Mouse (Mus musculus): ENCODE data around the gene Tle4. TPM values are rescaled to one million over a fixed set of nuclear protein-coding genes. Genes with fewer than 3 reads are reported as not detected.

Tle4 gene
- polyA plus RNA-seq, 1 experiment from 2014 or later, result 10.6 TPM

DNA sequence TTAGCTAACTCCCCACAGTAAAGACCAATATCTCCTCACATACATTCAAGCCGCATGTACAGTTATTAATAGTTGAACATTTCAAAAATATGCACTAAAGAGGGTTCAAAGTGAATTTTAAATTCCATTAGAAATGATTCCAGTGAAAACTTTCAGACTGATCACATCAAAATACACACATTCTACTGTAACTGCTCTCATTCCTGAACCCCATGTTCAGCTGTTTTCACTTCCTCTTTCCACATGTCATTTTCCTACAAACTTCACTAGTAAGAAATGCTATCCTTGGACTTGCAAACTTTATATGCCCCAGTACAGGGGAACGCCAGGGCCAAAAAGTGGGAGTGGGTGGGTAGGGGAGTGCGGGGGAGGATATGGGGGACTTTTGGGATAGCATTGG is 12.6 kb downstream of the Tle4 start:
- Histone ChIP-seq H3K4me1 (peaks cover 18% of the 10 kb centered on the region), H3K27ac (no peak overlapping the region), H3K27me3 (ENCODE audit: insufficient read depth, poor library complexity, severe bottlenecking) (no peaks in the 10 kb centered on the region), H3K36me3 (peaks cover 8% of the 10 kb centered on the region; the same call in 1 of the 2 replicates), H3K9me3 (no peaks in the 10 kb centered on the region; the same call in 1 of the 2 replicates), H3K4me3 (no peak overlapping the region)
- WGBS, result 92% methylated on average over 3 of the region's 3 CpGs
- DNase-seq (ENCODE audit: low spot score), result no peak

DNA sequence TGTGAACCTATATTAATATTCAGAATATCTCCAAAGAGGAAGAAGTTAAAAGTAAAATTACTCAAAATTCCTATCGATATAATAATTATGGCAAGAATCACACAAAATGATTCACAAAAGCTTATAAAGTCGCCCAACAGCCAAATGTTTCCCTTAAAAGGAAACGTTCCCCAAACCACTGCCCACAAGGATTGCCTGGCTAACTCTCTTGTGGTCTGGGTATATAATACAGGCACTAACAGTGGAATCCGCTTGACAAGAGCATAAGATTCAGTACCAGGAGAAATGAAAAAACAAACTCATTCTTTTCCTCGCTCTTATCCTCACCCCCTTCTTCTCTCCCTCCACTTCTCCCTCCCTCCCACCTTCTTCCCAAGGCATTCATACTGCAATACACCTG is 19.2 kb downstream of the Tle4 start:
- 88% methylated on average over 5 of the region's 5 CpGs for WGBS
- H3K36me3 ChIP-seq, result peaks cover 5% of the 10 kb centered on the region; the same call in 1 of the 2 replicates
- no peak overlapping the region for H3K27ac ChIP-seq
- DNase-seq (ENCODE audit: low spot score), result no peak
- H3K4me1 ChIP-seq, result no peaks in the 10 kb centered on the region
- H3K27me3 ChIP-seq (ENCODE audit: insufficient read depth, poor library complexity, severe bottlenecking), result no peaks in the 10 kb centered on the region
- H3K9me3 ChIP-seq, result no peaks in the 10 kb centered on the region; the same call in 1 of the 2 replicates
- no peak overlapping the region for H3K4me3 ChIP-seq

DNA sequence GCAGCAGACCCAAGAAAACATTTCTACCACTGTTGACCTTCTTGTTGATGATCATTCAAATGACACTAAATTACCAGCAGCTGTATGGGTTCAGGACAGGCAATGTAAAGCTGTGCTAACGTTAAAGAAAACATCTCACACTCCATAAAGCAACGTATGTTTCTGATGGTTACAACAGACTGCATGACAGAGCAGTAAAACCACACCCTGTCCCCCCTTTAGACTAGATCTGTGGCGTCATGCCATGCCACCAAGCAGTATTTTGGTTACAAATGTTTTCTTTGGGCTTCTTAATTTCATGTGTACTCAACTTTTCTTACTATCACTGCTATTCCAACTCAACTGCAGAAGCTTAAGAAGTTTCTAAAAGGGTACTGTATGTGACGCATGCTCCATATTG is 19.8 kb downstream of the Tle4 start:
- Histone ChIP-seq H3K27me3 (ENCODE audit: insufficient read depth, poor library complexity, severe bottlenecking) (no peaks in the 10 kb centered on the region), H3K4me1 (no peaks in the 10 kb centered on the region), H3K4me3 (no peak overlapping the region), H3K36me3 (peaks cover 5% of the 10 kb centered on the region; the same call in 1 of the 2 replicates), H3K9me3 (no peaks in the 10 kb centered on the region; the same call in 1 of the 2 replicates), H3K27ac (no peak overlapping the region)
- DNase-seq (ENCODE audit: low spot score), result no peak
- WGBS, result 84% methylated on average over 4 of the region's 4 CpGs

DNA sequence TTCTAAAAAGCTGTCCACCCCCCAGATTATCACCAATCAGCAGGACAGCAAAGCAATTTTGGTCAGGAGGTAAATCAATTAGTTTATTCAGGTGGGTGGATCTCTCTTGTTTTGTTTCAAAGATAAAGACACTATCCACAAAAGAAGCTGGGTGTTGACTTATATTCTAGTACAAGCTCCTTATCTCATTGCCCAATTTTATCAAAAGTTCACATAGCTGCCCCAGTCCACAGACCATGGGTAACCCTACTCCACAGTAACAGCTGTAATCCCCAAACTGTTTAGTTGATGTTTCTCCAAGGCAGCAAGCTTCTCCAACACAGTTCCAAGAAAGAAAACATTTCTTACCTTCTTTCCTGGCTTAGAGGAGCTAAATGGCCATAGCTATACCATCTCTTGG is 21.5 kb downstream of the Tle4 start:
- H3K9me3 ChIP-seq, result no peaks in the 10 kb centered on the region; the same call in 1 of the 2 replicates
- peaks cover 5% of the 10 kb centered on the region; the same call in 1 of the 2 replicates for H3K36me3 ChIP-seq
- DNase-seq (ENCODE audit: low spot score), result no peak
- no peak overlapping the region for H3K27ac ChIP-seq
- H3K4me1 ChIP-seq, result no peaks in the 10 kb centered on the region
- no peaks in the 10 kb centered on the region for H3K27me3 ChIP-seq (ENCODE audit: insufficient read depth, poor library complexity, severe bottlenecking)
- no peak overlapping the region for H3K4me3 ChIP-seq

DNA sequence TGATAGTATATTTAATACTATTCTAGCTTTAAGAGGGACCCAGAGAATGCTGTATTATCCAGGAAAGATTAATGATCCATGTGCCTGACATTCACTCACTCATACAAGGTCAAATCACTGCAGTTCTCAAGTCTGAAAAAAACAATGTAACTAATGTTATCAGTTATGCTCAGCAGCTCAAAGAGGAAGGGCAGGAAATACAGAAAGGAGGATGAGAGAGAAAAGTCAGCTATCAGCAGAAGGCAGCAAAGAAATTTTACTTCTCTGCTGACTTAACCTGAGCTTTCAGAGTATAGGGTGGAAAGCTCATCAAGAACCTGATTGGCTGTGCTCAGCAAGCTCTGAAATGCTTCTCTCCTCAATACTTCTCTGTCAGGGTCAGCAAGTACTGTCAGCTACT is 29.0 kb downstream of the Tle4 start:
- no peak overlapping the region for H3K4me3 ChIP-seq
- H3K27ac ChIP-seq, result no peak overlapping the region
- no peak for DNase-seq (ENCODE audit: low spot score)
- H3K27me3 ChIP-seq (ENCODE audit: insufficient read depth, poor library complexity, severe bottlenecking), result no peaks in the 10 kb centered on the region
- no peaks in the 10 kb centered on the region for H3K36me3 ChIP-seq
- H3K9me3 ChIP-seq, result no peaks in the 10 kb centered on the region
- peaks cover 3% of the 10 kb centered on the region; the same call in 1 of the 2 replicates for H3K4me1 ChIP-seq

DNA sequence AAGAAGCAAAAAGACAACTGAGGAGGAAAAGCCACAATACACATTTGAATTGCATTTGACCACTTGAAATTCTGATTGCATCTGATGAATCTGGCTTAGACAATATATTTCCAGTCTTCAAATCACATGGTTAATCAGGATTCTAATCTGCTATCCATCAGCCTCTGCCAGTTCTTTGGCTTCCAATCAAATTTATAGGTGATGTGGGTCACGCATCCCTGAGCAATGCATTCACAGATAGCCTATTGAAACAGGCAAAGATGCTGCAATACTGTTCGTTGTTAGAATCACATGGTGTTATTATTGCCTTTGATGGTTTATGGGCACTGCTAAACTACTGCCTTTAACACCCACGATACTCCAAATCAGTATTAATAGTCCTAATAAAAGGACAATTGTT is 30.8 kb downstream of the Tle4 start:
- H3K27ac ChIP-seq, result no peak overlapping the region
- no peaks in the 10 kb centered on the region for H3K9me3 ChIP-seq
- H3K4me1 ChIP-seq, result peaks cover 3% of the 10 kb centered on the region; the same call in 1 of the 2 replicates
- H3K4me3 ChIP-seq, result no peak overlapping the region
- H3K36me3 ChIP-seq, result no peaks in the 10 kb centered on the region
- WGBS, result 84% methylated on average over 3 of the region's 3 CpGs
- no peak for DNase-seq (ENCODE audit: low spot score)
- no peaks in the 10 kb centered on the region for H3K27me3 ChIP-seq (ENCODE audit: insufficient read depth, poor library complexity, severe bottlenecking)

DNA sequence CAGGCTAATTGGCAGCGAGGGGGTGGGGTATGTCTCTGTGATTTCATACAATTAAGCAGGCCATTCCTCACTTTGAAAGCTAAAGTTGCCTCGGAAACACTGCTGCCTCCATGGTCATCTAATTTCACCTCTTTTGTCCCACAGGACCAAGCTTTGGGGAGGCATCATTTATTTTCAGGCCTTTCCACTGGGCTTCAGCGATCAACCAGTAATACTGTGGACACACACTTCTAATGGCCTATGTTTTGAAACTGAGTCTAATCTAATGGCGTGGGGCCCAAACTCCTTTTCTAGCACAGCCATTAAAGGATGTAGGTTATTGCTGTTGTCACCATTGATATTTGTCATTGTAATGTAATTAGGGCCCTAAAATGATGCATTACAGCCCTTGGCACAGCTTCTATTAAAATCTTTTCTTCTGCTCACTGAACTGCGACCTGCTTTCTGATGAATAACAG is 31.3 kb downstream of the Tle4 start:
- DNase-seq (ENCODE audit: low spot score), result no peak
- no peaks in the 10 kb centered on the region for H3K27me3 ChIP-seq (ENCODE audit: insufficient read depth, poor library complexity, severe bottlenecking)
- WGBS, result 76% methylated on average over 5 of the region's 5 CpGs
- no peak overlapping the region for H3K27ac ChIP-seq
- no peaks in the 10 kb centered on the region for H3K36me3 ChIP-seq
- H3K9me3 ChIP-seq, result no peaks in the 10 kb centered on the region
- H3K4me3 ChIP-seq, result no peak overlapping the region
- H3K4me1 ChIP-seq, result peaks cover 3% of the 10 kb centered on the region; the same call in 1 of the 2 replicates

DNA sequence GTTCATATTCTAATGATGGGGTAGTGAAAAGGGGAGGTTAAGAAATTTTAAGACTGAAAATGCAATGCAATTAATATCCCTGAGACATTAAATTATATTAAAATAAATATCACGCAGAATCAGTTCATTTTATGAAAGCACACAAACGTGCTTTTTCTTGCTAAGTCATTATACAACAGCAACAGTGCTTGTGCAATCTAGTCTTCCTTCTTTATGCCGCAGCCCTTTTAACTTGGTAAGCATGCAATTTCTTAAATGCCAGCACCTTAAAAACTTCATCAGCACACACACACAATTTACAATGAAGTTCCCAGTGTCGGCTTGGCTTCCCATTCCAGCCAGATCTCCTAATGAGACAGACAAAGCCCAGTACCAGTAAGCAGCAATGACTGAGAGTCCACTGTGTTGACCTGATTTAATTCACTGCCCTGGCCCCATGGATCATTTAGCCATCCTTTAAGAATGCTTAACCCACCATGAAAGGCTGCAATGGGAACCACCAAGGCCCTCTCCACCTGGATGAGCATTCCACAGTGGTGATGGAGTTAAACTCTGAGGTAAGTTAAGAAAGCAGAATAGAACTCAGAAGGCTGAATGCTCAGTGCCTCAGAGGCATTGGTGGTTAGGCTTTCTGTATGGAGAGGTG is 32.3 kb downstream of the Tle4 start:
- Histone ChIP-seq H3K27ac (no peak overlapping the region), H3K36me3 (0 out of 2 replicates have a peak, but pooled peaks cover 3% of the 10 kb centered on the region), H3K27me3 (ENCODE audit: insufficient read depth, poor library complexity, severe bottlenecking) (no peaks in the 10 kb centered on the region), H3K9me3 (no peaks in the 10 kb centered on the region), H3K4me3 (no peak overlapping the region), H3K4me1 (peaks cover 3% of the 10 kb centered on the region; the same call in 1 of the 2 replicates)
- DNase-seq (ENCODE audit: low spot score), result no peak
- WGBS, result 87% methylated on average over 4 of the region's 4 CpGs

DNA sequence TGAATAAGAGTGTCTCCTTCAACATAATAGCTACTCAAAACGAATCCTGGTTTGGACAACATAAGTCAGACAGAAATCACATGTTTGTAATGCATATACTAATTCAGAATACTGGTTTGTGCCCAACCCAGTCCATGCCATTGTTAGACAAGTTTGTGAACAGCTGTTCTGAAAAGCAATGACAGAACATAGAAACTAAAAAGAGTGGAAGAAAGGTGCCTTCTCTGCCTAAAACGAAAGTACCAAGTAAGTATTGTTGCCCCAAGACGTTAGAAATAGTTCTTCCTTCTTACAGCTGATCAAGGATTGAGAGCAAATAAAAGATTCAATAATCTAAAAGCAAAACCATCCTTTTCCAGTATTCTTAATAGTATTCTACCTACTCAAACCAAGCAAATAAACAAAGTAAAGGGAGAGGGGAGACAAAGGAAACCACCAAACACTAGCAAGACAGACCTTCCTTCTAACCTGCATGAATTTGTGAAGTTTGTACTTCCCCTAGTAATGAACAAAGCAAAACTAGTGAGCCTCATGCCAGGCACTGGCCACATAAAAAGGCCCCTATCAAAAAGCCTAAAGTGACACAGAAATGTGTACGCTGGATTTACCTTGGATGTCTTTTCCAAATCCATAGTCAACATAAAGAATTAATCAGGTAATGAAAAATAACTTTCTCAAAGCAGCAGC is 34.4 kb downstream of the Tle4 start:
- H3K4me1 ChIP-seq, result no peaks in the 10 kb centered on the region
- no peak overlapping the region for H3K4me3 ChIP-seq
- DNase-seq (ENCODE audit: low spot score), result no peak
- WGBS, result 88% methylated on average over 4 of the region's 4 CpGs
- H3K27ac ChIP-seq, result no peak overlapping the region
- H3K36me3 ChIP-seq, result 0 out of 2 replicates have a peak, but pooled peaks cover 3% of the 10 kb centered on the region
- no peaks in the 10 kb centered on the region for H3K27me3 ChIP-seq (ENCODE audit: insufficient read depth, poor library complexity, severe bottlenecking)
- no peaks in the 10 kb centered on the region for H3K9me3 ChIP-seq

DNA sequence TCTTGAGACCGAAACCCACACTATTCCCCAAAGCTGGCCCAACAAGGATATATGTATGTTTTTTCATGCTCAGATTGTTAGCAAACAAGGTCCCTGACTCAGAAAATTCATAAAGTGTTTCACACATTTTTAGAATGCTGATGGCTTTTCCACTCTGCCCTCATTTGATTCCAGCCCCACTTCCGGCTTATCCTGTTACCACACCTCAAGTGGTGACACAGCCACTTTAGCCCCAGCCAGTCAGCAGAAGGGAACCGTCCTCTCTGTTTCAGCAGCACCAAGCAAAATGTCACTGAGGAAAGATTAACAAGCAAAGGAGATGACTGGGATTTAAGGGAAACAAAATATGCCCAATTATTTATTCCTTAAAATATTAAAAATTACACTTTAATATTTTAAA is 50.0 kb downstream of the Tle4 start:
- Histone ChIP-seq H3K36me3 (no peaks in the 10 kb centered on the region), H3K27ac (no peak overlapping the region), H3K9me3 (no peaks in the 10 kb centered on the region), H3K4me3 (no peak overlapping the region), H3K4me1 (no peaks in the 10 kb centered on the region), H3K27me3 (ENCODE audit: insufficient read depth, poor library complexity, severe bottlenecking) (no peaks in the 10 kb centered on the region)
- DNase-seq (ENCODE audit: low spot score), result no peak
- WGBS, result 67% methylated on average over 3 of the region's 3 CpGs

DNA sequence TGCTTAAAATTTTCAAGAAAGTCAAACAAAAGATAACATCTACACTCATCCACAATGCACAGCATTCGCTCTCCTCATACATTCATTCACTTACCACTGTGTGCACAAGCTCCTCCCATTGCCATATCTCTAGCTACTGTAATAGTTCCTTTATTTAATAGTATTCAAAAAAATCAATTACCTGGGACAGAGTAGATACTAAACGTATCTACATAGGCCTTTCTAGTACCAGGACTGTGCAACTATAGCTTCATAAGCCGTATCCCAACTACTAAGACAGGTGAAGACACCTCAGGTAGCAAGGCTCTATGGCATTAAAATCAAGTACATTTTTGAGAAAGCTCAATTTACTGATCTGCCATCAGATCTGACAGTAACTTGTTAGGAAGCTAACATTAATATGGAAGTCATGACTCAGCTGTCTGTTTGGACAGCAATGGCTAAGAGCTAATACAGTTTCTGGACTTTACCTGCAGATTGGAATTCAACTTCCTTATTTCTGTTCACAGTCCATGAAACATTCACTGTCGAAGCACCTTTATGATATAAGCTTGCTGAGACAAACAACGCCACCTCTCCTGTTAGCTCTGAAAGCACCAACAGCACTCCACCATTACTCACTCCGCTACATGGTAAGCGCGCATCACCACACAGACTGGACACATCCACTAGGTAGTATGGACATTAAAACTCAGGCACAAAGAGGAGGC is 50.6 kb downstream of the Tle4 start:
- H3K9me3 ChIP-seq, result no peaks in the 10 kb centered on the region
- H3K4me1 ChIP-seq, result no peaks in the 10 kb centered on the region
- H3K27me3 ChIP-seq (ENCODE audit: insufficient read depth, poor library complexity, severe bottlenecking), result no peaks in the 10 kb centered on the region
- H3K36me3 ChIP-seq, result no peaks in the 10 kb centered on the region
- H3K4me3 ChIP-seq, result no peak overlapping the region
- no peak for DNase-seq (ENCODE audit: low spot score)
- no peak overlapping the region for H3K27ac ChIP-seq
- 96% methylated on average over 8 of the region's 8 CpGs for WGBS

DNA sequence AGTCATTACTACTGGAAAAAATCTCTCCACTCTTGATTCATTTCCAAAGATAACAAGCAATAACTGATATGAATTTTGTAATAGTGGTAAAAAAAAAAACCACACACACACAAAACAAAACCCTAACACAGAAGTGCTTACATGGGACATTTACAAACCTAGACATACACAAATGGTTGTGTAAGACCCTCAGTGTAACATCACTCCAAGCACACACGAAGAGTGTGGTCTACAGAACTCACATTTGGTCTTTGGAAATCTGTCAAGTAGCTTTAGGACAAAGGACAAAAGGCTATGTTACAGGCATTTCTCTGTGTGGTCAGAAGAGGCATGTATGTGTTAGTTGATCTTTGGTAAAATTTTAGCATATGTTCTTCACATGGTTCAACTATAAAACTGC is 52.4 kb downstream of the Tle4 start:
- no peak overlapping the region for H3K4me3 ChIP-seq
- DNase-seq (ENCODE audit: low spot score), result no peak
- WGBS, result 89% methylated on average over 1 of the region's 1 CpGs

DNA sequence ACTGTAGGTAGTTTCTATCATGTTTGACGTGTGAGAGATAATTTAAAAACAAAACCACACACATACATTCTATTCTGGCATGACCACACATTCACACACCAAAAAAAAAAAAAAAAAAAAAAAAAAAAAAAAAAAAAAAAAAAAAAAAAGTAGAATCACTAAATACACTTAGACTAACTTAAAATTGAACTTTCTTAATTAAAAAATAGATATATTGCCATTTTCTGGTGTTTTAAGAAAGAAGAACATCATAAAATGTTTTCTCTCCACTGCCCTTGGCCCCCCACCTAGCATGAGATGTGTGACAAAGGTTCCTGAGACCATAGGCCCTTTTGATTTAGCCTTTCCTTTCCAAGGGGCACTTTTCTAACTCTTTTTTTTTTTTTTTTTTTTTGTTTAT is 54.5 kb downstream of the Tle4 start:
- no peaks in the 10 kb centered on the region for H3K27me3 ChIP-seq (ENCODE audit: insufficient read depth, poor library complexity, severe bottlenecking)
- no peak overlapping the region for H3K27ac ChIP-seq
- no peak overlapping the region for H3K4me3 ChIP-seq
- 70% methylated on average over 1 of the region's 1 CpGs for WGBS
- H3K9me3 ChIP-seq, result no peaks in the 10 kb centered on the region
- no peaks in the 10 kb centered on the region for H3K4me1 ChIP-seq
- no peak for DNase-seq (ENCODE audit: low spot score)
- no peaks in the 10 kb centered on the region for H3K36me3 ChIP-seq

More for the DNA sequence above, 52.4 kb downstream of the Tle4 start:
- Histone ChIP-seq H3K27me3 (ENCODE audit: insufficient read depth, poor library complexity, severe bottlenecking) (no peaks in the 10 kb centered on the region), H3K4me1 (no peaks in the 10 kb centered on the region), H3K27ac (no peak overlapping the region), H3K36me3 (no peaks in the 10 kb centered on the region), H3K9me3 (no peaks in the 10 kb centered on the region)
